Mouse (Mus musculus): ENCODE data around the gene Zfhx3. TPM values are rescaled to one million over a fixed set of nuclear protein-coding genes. Genes with fewer than 3 reads are reported as not detected.

The Zfhx3 gene
- polyA plus RNA-seq, 1 experiment from 2014 or later, result 6.2 TPM

DNA sequence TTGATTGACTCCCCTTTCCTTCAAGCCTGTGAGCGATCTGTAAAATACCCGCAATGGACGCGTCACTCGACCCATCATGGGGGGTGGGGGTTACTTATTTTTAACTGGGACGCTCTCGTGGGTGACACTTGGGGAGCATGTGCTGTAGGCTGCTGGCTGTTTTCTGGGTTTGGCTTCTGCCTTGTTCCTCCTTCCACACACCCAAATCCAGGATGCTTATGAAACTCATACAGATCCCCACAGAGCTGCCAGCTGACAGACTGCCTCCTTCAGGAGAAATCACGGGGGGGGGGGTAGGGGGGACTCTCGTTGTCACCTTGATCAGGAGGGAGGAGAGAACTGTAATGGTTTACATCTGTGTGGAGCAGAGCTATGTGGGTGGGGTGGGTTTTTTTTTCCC lies 966.6 kb downstream of the Zfhx3 start:
- H3K9me3 ChIP-seq, result no peaks in the 10 kb centered on the region
- no peak for ATAC-seq (ENCODE audit: extremely low read depth, insufficient number of reproducible peaks, low FRiP score, low TSS enrichment)
- H3K27ac ChIP-seq (replicated peaks), result no peak overlapping the region
- no peak overlapping the region for H3K4me3 ChIP-seq
- H3K27me3 ChIP-seq (replicated peaks), result no peaks in the 10 kb centered on the region
- 58% methylated on average over 9 of the region's 9 CpGs for WGBS
- H3K36me3 ChIP-seq, result no peaks in the 10 kb centered on the region
- no peak overlapping the region for H3K4me2 ChIP-seq
- peaks cover 28% of the 10 kb centered on the region for H3K4me1 ChIP-seq
- H3K9ac ChIP-seq, result no peak overlapping the region

DNA sequence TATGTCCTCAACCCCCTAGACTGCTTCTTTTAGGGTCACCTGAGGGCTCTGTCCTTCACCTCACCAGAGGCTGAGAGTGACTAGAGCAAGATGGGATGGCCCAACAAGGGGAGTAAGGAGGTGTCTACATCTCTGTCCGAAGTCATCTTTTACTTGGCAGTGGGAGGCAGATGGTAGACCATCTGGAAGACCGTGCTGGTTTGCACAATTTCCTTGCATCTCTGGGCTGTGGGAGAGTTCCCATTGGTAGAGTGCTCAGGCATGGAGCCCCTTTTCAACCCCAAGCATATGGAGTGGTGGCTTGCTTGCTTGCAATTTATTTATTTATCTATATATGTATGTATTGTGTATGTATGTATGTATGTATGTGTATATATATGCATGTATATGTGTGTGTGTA lies 967.0 kb downstream of the Zfhx3 start:
- WGBS, result 85% methylated on average over 2 of the region's 2 CpGs
- Histone ChIP-seq H3K9me3 (no peaks in the 10 kb centered on the region), H3K4me3 (no peak overlapping the region), H3K9ac (no peak overlapping the region), H3K27me3 (replicated peaks) (no peaks in the 10 kb centered on the region), H3K4me1 (peaks cover 28% of the 10 kb centered on the region), H3K27ac (replicated peaks) (no peak overlapping the region), H3K4me2 (no peak overlapping the region), H3K36me3 (no peaks in the 10 kb centered on the region)
- no peak for ATAC-seq (ENCODE audit: extremely low read depth, insufficient number of reproducible peaks, low FRiP score, low TSS enrichment)

DNA sequence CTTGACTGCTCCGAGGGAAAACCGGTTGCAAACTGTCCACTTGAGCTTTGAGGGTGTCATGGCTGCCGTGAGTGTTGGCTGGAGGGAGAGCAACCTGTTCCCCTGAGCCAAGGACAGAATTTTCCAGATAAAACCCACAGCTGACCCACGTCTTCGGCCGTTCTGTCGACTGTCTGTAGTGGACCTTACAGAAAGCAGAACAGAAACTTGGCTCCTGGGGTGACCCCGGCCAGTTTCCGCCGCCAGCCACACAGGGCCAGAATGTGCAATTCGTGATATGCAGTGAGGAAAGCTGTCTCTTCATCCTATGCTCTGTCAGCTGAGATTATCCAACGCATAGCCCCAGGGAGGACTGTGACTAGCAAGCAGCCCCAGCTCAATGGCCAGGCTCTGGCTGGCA lies 968.4 kb downstream of the Zfhx3 start:
- WGBS, result 41% methylated on average over 12 of the region's 12 CpGs
- Histone ChIP-seq H3K36me3 (no peaks in the 10 kb centered on the region), H3K27me3 (replicated peaks) (no peaks in the 10 kb centered on the region), H3K4me2 (peak overlapping the region; percentile 26; the same call in 1 of the 2 replicates), H3K4me1 (peaks cover 28% of the 10 kb centered on the region), H3K27ac (replicated peaks) (peak overlapping the region; percentile 70), H3K9me3 (no peaks in the 10 kb centered on the region), H3K4me3 (no peak overlapping the region), H3K9ac (peak overlapping the region; percentile 50; the same call in 1 of the 2 replicates)
- no peak for ATAC-seq (ENCODE audit: extremely low read depth, insufficient number of reproducible peaks, low FRiP score, low TSS enrichment)

DNA sequence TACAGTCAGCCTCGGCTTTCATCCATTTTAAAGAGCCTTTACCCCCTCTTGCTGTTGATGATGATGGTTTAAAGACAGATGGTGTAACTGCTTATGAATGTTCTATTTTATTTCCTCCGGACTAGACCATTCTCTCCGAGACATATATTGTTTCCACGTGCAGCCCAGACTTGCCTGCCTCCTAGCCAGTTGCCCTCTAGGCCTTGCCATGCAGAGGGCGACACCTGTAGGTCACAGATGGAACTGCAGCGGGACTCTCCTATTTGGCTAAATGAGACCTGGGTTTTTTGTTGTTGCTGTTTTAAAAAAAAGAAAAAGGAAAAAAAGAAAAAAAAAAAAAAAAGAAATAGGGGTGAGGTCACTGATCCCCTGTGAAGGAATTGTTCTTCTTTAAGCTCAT lies 969.1 kb downstream of the Zfhx3 start:
- Histone ChIP-seq H3K4me1 (peaks cover 28% of the 10 kb centered on the region), H3K9me3 (peaks cover 1% of the 10 kb centered on the region; the same call in 1 of the 2 replicates), H3K4me2 (peak overlapping the region; percentile 26; the same call in 1 of the 2 replicates), H3K36me3 (peaks cover 2% of the 10 kb centered on the region), H3K27me3 (replicated peaks) (no peaks in the 10 kb centered on the region), H3K9ac (no peak overlapping the region), H3K4me3 (no peak overlapping the region), H3K27ac (replicated peaks) (peak overlapping the region; percentile 70)
- 14% methylated on average over 6 of the region's 6 CpGs for WGBS
- no peak for ATAC-seq (ENCODE audit: extremely low read depth, insufficient number of reproducible peaks, low FRiP score, low TSS enrichment)

DNA sequence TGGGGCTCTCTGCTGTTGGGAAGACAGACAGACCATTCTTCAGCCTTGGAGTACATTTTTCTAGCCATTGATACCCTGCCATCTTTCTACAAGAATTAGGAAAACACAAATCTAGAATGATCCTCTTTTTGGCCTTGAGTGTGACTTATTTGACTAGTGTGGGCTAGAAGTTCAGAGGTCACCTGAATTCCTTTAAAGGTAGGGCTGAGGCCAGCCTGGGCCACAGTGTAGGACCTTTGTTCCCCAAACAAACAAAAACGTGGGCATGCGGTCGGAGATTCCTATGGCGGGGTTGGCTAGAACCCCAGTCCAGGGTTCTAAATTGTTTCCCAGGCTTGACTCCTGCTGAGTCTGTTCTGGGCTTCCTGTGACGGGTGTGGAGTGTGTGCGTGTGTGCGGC lies 970.6 kb downstream of the Zfhx3 start:
- no peaks in the 10 kb centered on the region for H3K27me3 ChIP-seq (replicated peaks)
- peaks cover 5% of the 10 kb centered on the region; the same call in 1 of the 2 replicates for H3K9me3 ChIP-seq
- H3K36me3 ChIP-seq, result peaks cover 7% of the 10 kb centered on the region
- H3K9ac ChIP-seq, result no peak overlapping the region
- no peak overlapping the region for H3K4me2 ChIP-seq
- no peak overlapping the region for H3K4me3 ChIP-seq
- ATAC-seq (ENCODE audit: extremely low read depth, insufficient number of reproducible peaks, low FRiP score, low TSS enrichment), result no peak
- 93% methylated on average over 7 of the region's 7 CpGs for WGBS
- H3K27ac ChIP-seq (replicated peaks), result no peak overlapping the region
- peaks cover 29% of the 10 kb centered on the region for H3K4me1 ChIP-seq

DNA sequence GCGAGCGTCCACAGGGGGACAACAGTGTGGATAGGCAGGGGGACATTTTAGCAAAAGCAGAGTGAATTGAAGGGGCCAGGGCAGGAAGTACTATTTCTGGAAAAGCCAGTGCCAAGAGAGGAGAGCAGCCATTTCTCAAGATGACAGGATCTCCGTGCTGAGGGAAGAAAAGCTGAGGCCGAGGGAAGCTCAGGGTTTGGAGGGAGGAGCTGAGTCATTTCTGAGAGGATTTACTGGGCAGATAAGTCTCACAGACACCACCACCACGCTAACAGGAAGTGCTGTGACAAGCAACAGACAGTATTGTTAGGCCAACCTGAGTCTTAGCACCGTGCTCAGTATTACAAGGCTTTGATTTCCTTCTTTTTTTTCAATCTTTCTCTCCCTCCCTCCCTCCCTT lies 973.0 kb downstream of the Zfhx3 start:
- Histone ChIP-seq H3K27me3 (replicated peaks) (no peaks in the 10 kb centered on the region), H3K9me3 (peaks cover 5% of the 10 kb centered on the region; the same call in 1 of the 2 replicates), H3K4me2 (no peak overlapping the region), H3K9ac (peak overlapping the region; percentile 11; the same call in 1 of the 2 replicates), H3K4me1 (peaks cover 29% of the 10 kb centered on the region), H3K4me3 (no peak overlapping the region), H3K27ac (replicated peaks) (peak overlapping the region; percentile 75), H3K36me3 (peaks cover 7% of the 10 kb centered on the region)
- WGBS, result 17% methylated on average over 6 of the region's 6 CpGs
- ATAC-seq (ENCODE audit: extremely low read depth, insufficient number of reproducible peaks, low FRiP score, low TSS enrichment), result no peak

DNA sequence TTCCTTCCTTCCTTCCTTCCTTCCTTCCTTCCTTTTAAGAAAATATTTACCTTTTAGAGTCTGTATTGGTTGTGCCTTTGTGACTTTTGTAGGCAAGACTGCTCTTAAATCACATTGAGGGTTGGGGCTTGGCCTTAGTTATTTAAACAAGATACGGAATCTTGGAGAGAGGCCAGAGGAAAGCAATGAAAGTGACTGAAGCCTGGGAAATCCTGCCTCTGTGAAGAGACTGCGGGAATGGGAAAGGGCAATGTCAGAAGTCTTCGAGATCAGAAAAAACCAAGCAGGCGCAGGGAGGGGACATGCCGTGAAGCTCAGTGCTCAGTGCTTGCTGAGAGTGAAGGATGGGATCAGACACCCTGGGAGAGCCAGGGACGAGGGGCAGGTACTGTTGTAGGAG lies 973.4 kb downstream of the Zfhx3 start:
- ATAC-seq (ENCODE audit: extremely low read depth, insufficient number of reproducible peaks, low FRiP score, low TSS enrichment), result no peak
- Histone ChIP-seq H3K9me3 (peaks cover 5% of the 10 kb centered on the region; the same call in 1 of the 2 replicates), H3K27me3 (replicated peaks) (no peaks in the 10 kb centered on the region), H3K27ac (replicated peaks) (peak overlapping the region; percentile 75), H3K4me3 (no peak overlapping the region), H3K36me3 (peaks cover 7% of the 10 kb centered on the region), H3K4me1 (peaks cover 28% of the 10 kb centered on the region), H3K9ac (no peak overlapping the region), H3K4me2 (0 out of 2 replicates have a peak overlapping the region, but pooled peaks have one; percentile 2)
- 44% methylated on average over 6 of the region's 6 CpGs for WGBS

DNA sequence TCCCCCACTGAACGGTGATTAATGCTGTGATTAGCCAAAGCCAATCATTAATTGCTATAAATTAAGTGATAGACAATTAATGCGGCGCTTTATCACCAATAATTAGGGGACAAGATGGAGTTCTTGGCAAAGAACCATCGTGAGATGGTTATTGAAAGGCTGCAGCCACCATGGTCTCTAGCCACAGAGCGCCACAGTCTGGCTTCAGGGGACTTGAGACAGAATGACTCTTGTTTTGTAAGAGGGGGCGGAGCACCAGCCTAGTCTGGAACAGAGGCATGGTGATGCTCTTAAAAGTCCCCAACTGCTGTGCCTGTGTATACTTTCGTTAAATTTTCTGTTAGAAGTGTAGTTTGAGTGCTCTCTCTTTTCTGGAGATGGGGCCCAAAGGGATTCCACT lies 977.7 kb downstream of the Zfhx3 start:
- peaks cover 7% of the 10 kb centered on the region for H3K36me3 ChIP-seq
- H3K27ac ChIP-seq (replicated peaks), result no peak overlapping the region
- 81% methylated on average over 7 of the region's 7 CpGs for WGBS
- no peak overlapping the region for H3K4me2 ChIP-seq
- no peak overlapping the region for H3K4me3 ChIP-seq
- H3K9ac ChIP-seq, result no peak overlapping the region
- no peak for ATAC-seq (ENCODE audit: extremely low read depth, insufficient number of reproducible peaks, low FRiP score, low TSS enrichment)
- peaks cover 49% of the 10 kb centered on the region for H3K4me1 ChIP-seq
- peaks cover 5% of the 10 kb centered on the region; the same call in 1 of the 2 replicates for H3K9me3 ChIP-seq
- H3K27me3 ChIP-seq (replicated peaks), result no peaks in the 10 kb centered on the region

DNA sequence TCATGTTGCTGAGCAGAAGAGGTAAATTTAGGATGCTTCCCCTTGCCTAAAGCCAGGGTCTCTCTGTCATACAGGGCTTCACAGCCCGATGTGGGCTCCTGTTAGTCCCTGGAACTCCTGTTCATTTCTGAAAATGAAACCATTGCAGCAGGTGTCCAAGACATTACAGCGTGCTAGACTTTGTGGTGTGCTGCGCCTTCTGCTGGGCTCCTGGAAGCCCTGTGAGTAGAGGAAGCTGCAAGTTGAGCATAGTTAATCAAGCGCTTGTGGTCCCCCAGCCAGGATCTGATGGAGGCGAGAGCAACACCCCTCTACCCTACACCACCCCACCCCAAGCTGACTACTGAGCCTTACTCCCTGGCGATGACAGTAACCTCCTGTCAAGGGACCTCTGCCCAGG lies 980.7 kb downstream of the Zfhx3 start:
- no peak for ATAC-seq (ENCODE audit: extremely low read depth, insufficient number of reproducible peaks, low FRiP score, low TSS enrichment)
- Histone ChIP-seq H3K4me2 (no peak overlapping the region), H3K27me3 (replicated peaks) (no peaks in the 10 kb centered on the region), H3K9ac (no peak overlapping the region), H3K9me3 (no peaks in the 10 kb centered on the region), H3K36me3 (no peaks in the 10 kb centered on the region), H3K4me3 (no peak overlapping the region), H3K4me1 (peaks cover 51% of the 10 kb centered on the region), H3K27ac (replicated peaks) (no peak overlapping the region)
- WGBS, result 86% methylated on average over 6 of the region's 6 CpGs

DNA sequence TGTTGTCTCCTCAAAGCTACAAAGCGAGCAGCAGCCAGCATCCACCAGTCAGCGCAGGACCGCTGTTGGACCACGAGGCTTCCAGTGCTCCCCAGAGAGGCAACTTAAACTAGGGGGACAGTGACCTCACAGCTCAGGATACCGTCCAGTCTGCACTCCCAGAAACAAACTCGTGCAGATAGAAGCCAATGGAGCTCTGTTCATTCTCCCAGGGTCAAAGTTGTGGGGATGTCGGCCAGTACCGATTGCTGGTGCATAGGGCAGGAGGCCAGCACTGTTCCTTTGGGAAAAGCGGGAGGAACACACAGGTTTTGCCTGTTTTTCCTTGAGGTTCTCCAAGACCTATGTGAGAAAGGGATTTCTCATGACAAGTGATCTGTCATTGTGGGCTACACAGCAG lies 982.1 kb downstream of the Zfhx3 start:
- Histone ChIP-seq H3K27ac (replicated peaks) (no peak overlapping the region), H3K9ac (no peak overlapping the region), H3K9me3 (no peaks in the 10 kb centered on the region), H3K4me1 (peaks cover 51% of the 10 kb centered on the region), H3K4me3 (no peak overlapping the region), H3K27me3 (replicated peaks) (no peaks in the 10 kb centered on the region), H3K4me2 (no peak overlapping the region), H3K36me3 (no peaks in the 10 kb centered on the region)
- no peak for ATAC-seq (ENCODE audit: extremely low read depth, insufficient number of reproducible peaks, low FRiP score, low TSS enrichment)
- WGBS, result 81% methylated on average over 9 of the region's 9 CpGs

DNA sequence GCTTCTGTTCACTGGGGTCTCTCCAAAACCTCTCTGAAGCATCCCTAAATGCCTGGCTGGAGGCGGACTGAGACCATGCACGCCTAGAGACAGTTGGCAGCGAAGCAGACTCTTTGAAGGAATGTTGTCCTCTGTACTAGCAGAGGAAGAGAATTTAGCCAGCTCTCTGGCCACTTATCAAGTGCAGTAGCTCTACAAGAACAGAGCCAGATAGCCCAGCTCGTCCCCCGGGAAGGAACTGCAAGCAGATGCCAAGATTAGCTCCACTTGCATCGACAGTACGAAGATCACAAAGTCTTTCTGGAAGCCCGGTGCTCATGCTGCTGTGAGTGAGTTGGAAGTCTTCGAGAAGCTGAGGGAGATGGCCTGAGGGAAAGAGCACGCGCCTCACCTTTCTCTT lies 983.7 kb downstream of the Zfhx3 start:
- no peak overlapping the region for H3K4me2 ChIP-seq
- H3K27ac ChIP-seq (replicated peaks), result no peak overlapping the region; the same call in 1 of the 2 replicates
- no peak for ATAC-seq (ENCODE audit: extremely low read depth, insufficient number of reproducible peaks, low FRiP score, low TSS enrichment)
- H3K9me3 ChIP-seq, result no peaks in the 10 kb centered on the region
- H3K36me3 ChIP-seq, result no peaks in the 10 kb centered on the region
- H3K27me3 ChIP-seq (replicated peaks), result no peaks in the 10 kb centered on the region
- H3K9ac ChIP-seq, result 0 out of 2 replicates have a peak overlapping the region, but pooled peaks have one; percentile 21
- no peak overlapping the region for H3K4me3 ChIP-seq
- H3K4me1 ChIP-seq, result peaks cover 48% of the 10 kb centered on the region
- WGBS, result 31% methylated on average over 11 of the region's 11 CpGs

DNA sequence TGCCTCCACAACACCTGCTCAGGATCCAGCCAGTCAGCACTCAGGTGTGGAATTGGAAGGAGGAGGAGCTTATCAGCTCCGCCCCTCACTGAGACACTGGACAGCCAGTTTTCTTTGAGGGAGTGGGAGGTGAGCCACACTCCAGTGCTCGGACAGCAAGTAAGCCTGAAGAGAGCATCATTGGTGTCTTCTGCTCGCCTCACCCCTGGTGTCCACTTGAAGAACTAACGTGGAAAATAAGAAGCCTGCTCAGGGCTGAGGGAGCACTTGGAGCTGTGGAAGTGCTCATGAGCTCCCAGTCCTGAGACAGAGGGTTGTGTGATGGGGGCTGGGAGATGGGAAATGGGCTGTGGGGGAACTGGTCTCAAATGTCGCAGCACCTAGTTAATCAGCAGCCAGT lies 988.2 kb downstream of the Zfhx3 start:
- 59% methylated on average over 5 of the region's 5 CpGs for WGBS
- Histone ChIP-seq H3K36me3 (peaks cover 17% of the 10 kb centered on the region), H3K4me2 (no peak overlapping the region), H3K27ac (replicated peaks) (no peak overlapping the region), H3K9me3 (no peaks in the 10 kb centered on the region), H3K27me3 (replicated peaks) (no peaks in the 10 kb centered on the region), H3K4me1 (peaks cover 22% of the 10 kb centered on the region), H3K9ac (no peak overlapping the region), H3K4me3 (no peak overlapping the region)
- ATAC-seq (ENCODE audit: extremely low read depth, insufficient number of reproducible peaks, low FRiP score, low TSS enrichment), result no peak
